Mouse (Mus musculus): ENCODE results near the gene 4930442H23Rik. TPM values are rescaled to one million over a fixed set of nuclear protein-coding genes. Genes with fewer than 3 reads are reported as not detected.

The 4930442H23Rik gene
- polyA plus RNA-seq, 1 experiment = not detected

- H3K4me1 ChIP-seq (ENCODE audit: control insufficient read depth, insufficient read depth, low read length) = peaks cover 12% of the 10 kb centered on the region
- peak overlapping the region; percentile 8; the same call in 1 of the 2 replicates for H3K4me3 ChIP-seq (ENCODE audit: insufficient read depth, low read length)
- TF ChIP-seq CTCF (IDR thresholded peaks at IDR 0.05; ENCODE audit: borderline replicate concordance, insufficient read depth, low read length) (no peak), POLR2A (IDR thresholded peaks at IDR 0.05; ENCODE audit: low read depth, low read length) (no peak)
- H3K27ac ChIP-seq (ENCODE audit: insufficient read depth, low read length) = no peak overlapping the region
These were observed 42.8 kb downstream of the 4930442H23Rik start for GRCm38 (mm10) chr10:81140717-81141454.

GRCm38 (mm10) chr10:81140005-81140404, 43.6 kb downstream of the 4930442H23Rik start:
- TF ChIP-seq CTCF (IDR thresholded peaks at IDR 0.05; ENCODE audit: borderline replicate concordance, insufficient read depth, low read length) (no peak), POLR2A (IDR thresholded peaks at IDR 0.05; ENCODE audit: low read depth, low read length) (no peak)
- H3K4me3 ChIP-seq (ENCODE audit: insufficient read depth, low read length) = peak overlapping the region; percentile 85; the same call in 1 of the 2 replicates
- no peak overlapping the region for H3K27ac ChIP-seq (ENCODE audit: insufficient read depth, low read length)
- peaks cover 14% of the 10 kb centered on the region for H3K4me1 ChIP-seq (ENCODE audit: control insufficient read depth, insufficient read depth, low read length)

- Histone ChIP-seq H3K27ac (ENCODE audit: insufficient read depth, low read length) (no peak overlapping the region), H3K4me1 (ENCODE audit: control insufficient read depth, insufficient read depth, low read length) (peaks cover 14% of the 10 kb centered on the region), H3K4me3 (ENCODE audit: insufficient read depth, low read length) (peak overlapping the region; percentile 85)
- no peak for TF ChIP-seq POLR2A (IDR thresholded peaks at IDR 0.05; ENCODE audit: low read depth, low read length)
- TF ChIP-seq CTCF (IDR thresholded peaks at IDR 0.05; ENCODE audit: borderline replicate concordance, insufficient read depth, low read length) = no peak
These were observed 44.2 kb downstream of the 4930442H23Rik start for GRCm38 (mm10) chr10:81139529-81139846.

- TF ChIP-seq CTCF (IDR thresholded peaks at IDR 0.05; ENCODE audit: borderline replicate concordance, insufficient read depth, low read length) = no peak
- no peak for TF ChIP-seq POLR2A (IDR thresholded peaks at IDR 0.05; ENCODE audit: low read depth, low read length)
- peak overlapping the region; percentile 85 for H3K4me3 ChIP-seq (ENCODE audit: insufficient read depth, low read length)
- H3K27ac ChIP-seq (ENCODE audit: insufficient read depth, low read length) = no peak overlapping the region
- peaks cover 14% of the 10 kb centered on the region for H3K4me1 ChIP-seq (ENCODE audit: control insufficient read depth, insufficient read depth, low read length)
These were observed 44.7 kb downstream of the 4930442H23Rik start for GRCm38 (mm10) chr10:81138821-81139528.

- Histone ChIP-seq H3K27ac (ENCODE audit: insufficient read depth, low read length) (peak overlapping the region; percentile 80), H3K4me3 (ENCODE audit: insufficient read depth, low read length) (peak overlapping the region; percentile 85), H3K4me1 (ENCODE audit: control insufficient read depth, insufficient read depth, low read length) (peaks cover 14% of the 10 kb centered on the region)
- TF ChIP-seq POLR2A (IDR thresholded peaks at IDR 0.05; ENCODE audit: low read depth, low read length) (no peak; the same call in none of the 2 replicates), CTCF (IDR thresholded peaks at IDR 0.05; ENCODE audit: borderline replicate concordance, insufficient read depth, low read length) (no peak)
These were observed 45.4 kb downstream of the 4930442H23Rik start for GRCm38 (mm10) chr10:81138131-81138782.

- Histone ChIP-seq H3K4me3 (ENCODE audit: insufficient read depth, low read length) (peak overlapping the region; percentile 85), H3K4me1 (ENCODE audit: control insufficient read depth, insufficient read depth, low read length) (peaks cover 11% of the 10 kb centered on the region), H3K27ac (ENCODE audit: insufficient read depth, low read length) (peak overlapping the region; percentile 80)
- TF ChIP-seq POLR2A (IDR thresholded peaks at IDR 0.05; ENCODE audit: low read depth, low read length) = no peak; the same call in 1 of the 2 replicates
- no peak for TF ChIP-seq CTCF (IDR thresholded peaks at IDR 0.05; ENCODE audit: borderline replicate concordance, insufficient read depth, low read length)
These were observed 46.2 kb downstream of the 4930442H23Rik start for GRCm38 (mm10) chr10:81137252-81138130.

GRCm38 (mm10) chr10:81136706-81137231, 46.9 kb downstream of the 4930442H23Rik start:
- Histone ChIP-seq H3K27ac (ENCODE audit: insufficient read depth, low read length) (peak overlapping the region; percentile 95), H3K4me1 (ENCODE audit: control insufficient read depth, insufficient read depth, low read length) (peaks cover 7% of the 10 kb centered on the region), H3K4me3 (ENCODE audit: insufficient read depth, low read length) (peak overlapping the region; percentile 96)
- 0 out of 2 replicates have a peak, but pooled peaks have one; percentile 26 for TF ChIP-seq POLR2A (IDR thresholded peaks at IDR 0.05; ENCODE audit: low read depth, low read length)
- TF ChIP-seq CTCF (IDR thresholded peaks at IDR 0.05; ENCODE audit: borderline replicate concordance, insufficient read depth, low read length) = no peak

- Histone ChIP-seq H3K4me1 (ENCODE audit: control insufficient read depth, insufficient read depth, low read length) (peaks cover 2% of the 10 kb centered on the region; the same call in 1 of the 2 replicates), H3K4me3 (ENCODE audit: insufficient read depth, low read length) (peak overlapping the region; percentile 96), H3K27ac (ENCODE audit: insufficient read depth, low read length) (peak overlapping the region; percentile 95)
- no peak for TF ChIP-seq CTCF (IDR thresholded peaks at IDR 0.05; ENCODE audit: borderline replicate concordance, insufficient read depth, low read length)
- TF ChIP-seq POLR2A (IDR thresholded peaks at IDR 0.05; ENCODE audit: low read depth, low read length) = peak; percentile 64
These were observed 47.6 kb downstream of the 4930442H23Rik start for GRCm38 (mm10) chr10:81135831-81136705.
